Mouse (Mus musculus) MEL (cell line): ENCODE measurements at regions not wholly inside any gene's neighbourhood (a gene's known extent, or its start where the extent isn't known, plus 50 kb on each side); places are given as distances from the start of the nearest gene placed in this dataset.

ENCODE experiments used
- DNase-seq: peaks from one replicate; pipeline ENCODE4 v3.0.0; 2011; ENCODE audit warnings: low read depth, low spot score
- H3K27ac ChIP-seq: 2 replicates; pipeline ENCODE4 v1.5.1; 2012; ENCODE audit warnings: low read depth, mild to moderate bottlenecking, control low read depth, low read length, moderate library complexity; ENCODE audit not compliant: control insufficient read depth
- H3K27me3 ChIP-seq, 2 experiments: fragments of 150-350 bp in 1 of 2; sonication (generic) in 1 of 2; 2 replicates each; pipeline ENCODE4 v1.6.1; 2012; ENCODE audit warnings: low read length in 2 of 2, mild to moderate bottlenecking in 2 of 2, improper control_type of control experiment in 1 of 2, moderate library complexity in 1 of 2; ENCODE audit not compliant: insufficient read depth in 2 of 2, control insufficient read depth in 1 of 2
- H3K36me3 ChIP-seq, 2 experiments: 2 replicates each; pipeline ENCODE4 v1.6.1; 2012 to 2014; ENCODE audit warnings: low read length in 2 of 2, improper control_type of control experiment in 1 of 2, inconsistent platforms in 1 of 2, mild to moderate bottlenecking in 1 of 2; ENCODE audit not compliant: insufficient read depth in 2 of 2, control insufficient read depth in 1 of 2
- H3K4me1 ChIP-seq, 2 experiments: fragments of 150-350 bp in 1 of 2; sonication (generic) in 1 of 2; 2 replicates each; pipeline ENCODE4 v1.6.1; 2012; ENCODE audit warnings: low read length in 2 of 2, improper control_type of control experiment in 1 of 2, mild to moderate bottlenecking in 1 of 2; ENCODE audit not compliant: insufficient read depth in 2 of 2, control insufficient read depth in 1 of 2
- H3K4me3 ChIP-seq, 2 experiments: fragments of 150-350 bp in 1 of 2; sonication (generic) in 1 of 2; 2 replicates each; pipeline ENCODE4 v1.5.1; 2012; ENCODE audit warnings: low read depth in 2 of 2, low read length in 2 of 2, mild to moderate bottlenecking in 2 of 2, moderate library complexity in 2 of 2, control low read depth in 1 of 2, improper control_type of control experiment in 1 of 2; ENCODE audit not compliant: control insufficient read depth in 1 of 2, insufficient read depth in 1 of 2
- H3K79me2 ChIP-seq: 2 replicates; pipeline ENCODE4 v1.6.1; 2012; ENCODE audit warnings: mild to moderate bottlenecking, low read length, moderate library complexity; ENCODE audit not compliant: control insufficient read depth, poor library complexity, insufficient read depth
- H3K9ac ChIP-seq: 2 replicates; pipeline ENCODE4 v1.6.1; 2012; ENCODE audit warnings: low read depth, mild to moderate bottlenecking, control low read depth, low read length, moderate library complexity; ENCODE audit not compliant: control insufficient read depth, poor library complexity, severe bottlenecking
- H3K9me3 ChIP-seq: fragments of 150-350 bp; sonication (generic); replicated peaks from 2 replicates; pipeline ENCODE4 v1.6.1; 2012; ENCODE audit warnings: mild to moderate bottlenecking, low read length, improper control_type of control experiment, moderate library complexity; ENCODE audit not compliant: insufficient read depth
- CHD2 ChIP-seq: IDR thresholded peaks from 2 replicates; pipeline ENCODE4 v1.6.1; 2011; ENCODE audit warnings: low read length, improper control_type of control experiment
- E2F4 ChIP-seq: IDR thresholded peaks from 2 replicates; pipeline ENCODE4 v1.6.1; 2011; ENCODE audit warnings: low read depth, low read length, improper control_type of control experiment, borderline replicate concordance
- EP300 ChIP-seq, 2 experiments: IDR thresholded peaks; 2 replicates each; pipeline ENCODE4 v1.6.1; 2011; ENCODE audit warnings: improper control_type of control experiment in 2 of 2, low read length in 2 of 2, low read depth in 1 of 2, mild to moderate bottlenecking in 1 of 2
- GABPA ChIP-seq: IDR thresholded peaks from 2 replicates; pipeline ENCODE4 v1.6.1; 2012; ENCODE audit warnings: low read depth, mild to moderate bottlenecking, inconsistent platforms, low read length, improper control_type of control experiment, moderate library complexity
- MAX ChIP-seq: IDR thresholded peaks from 2 replicates; pipeline ENCODE4 v1.6.1; 2011; ENCODE audit warnings: low read length, improper control_type of control experiment
- MEF2A ChIP-seq: IDR thresholded peaks from 2 replicates; pipeline ENCODE4 v1.6.1; 2014; ENCODE audit warnings: low read depth, mild to moderate bottlenecking, inconsistent platforms, low read length, improper control_type of control experiment; ENCODE audit not compliant: poor library complexity, insufficient replicate concordance, severe bottlenecking; ENCODE audit errors: extremely low read depth
- MYB ChIP-seq: IDR thresholded peaks from 2 replicates; pipeline ENCODE4 v1.6.1; 2011; ENCODE audit warnings: mild to moderate bottlenecking, low read depth, low read length, improper control_type of control experiment
- POLR2A ChIP-seq, 2 experiments: IDR thresholded peaks; 2 replicates each; pipeline ENCODE4 v1.6.1; 2011 to 2012; ENCODE audit warnings: low read length in 2 of 2, mild to moderate bottlenecking in 2 of 2, control low read depth in 1 of 2, improper control_type of control experiment in 1 of 2, low read depth in 1 of 2, moderate library complexity in 1 of 2; ENCODE audit not compliant: control insufficient read depth in 1 of 2, insufficient read depth in 1 of 2, poor library complexity in 1 of 2
- TAL1 ChIP-seq: IDR thresholded peaks from 2 replicates; pipeline ENCODE4 v1.6.1; 2012; ENCODE audit warnings: mild to moderate bottlenecking, inconsistent platforms, low read length, moderate library complexity, mixed read lengths
- TBP ChIP-seq: IDR thresholded peaks from 2 replicates; pipeline ENCODE4 v1.8.0; 2011; ENCODE audit warnings: low read depth, low read length, improper control_type of control experiment
- TCF12 ChIP-seq: IDR thresholded peaks from 2 replicates; pipeline ENCODE4 v1.6.1; 2014; ENCODE audit warnings: low read depth, mild to moderate bottlenecking, inconsistent platforms, low read length, improper control_type of control experiment, moderate library complexity
- USF2 ChIP-seq, 2 experiments: IDR thresholded peaks; 2 replicates each; pipeline ENCODE4 v1.6.1; 2011 to 2012; ENCODE audit warnings: improper control_type of control experiment in 2 of 2, low read length in 2 of 2, borderline replicate concordance in 1 of 2, inconsistent platforms in 1 of 2, low read depth in 1 of 2, mild to moderate bottlenecking in 1 of 2; ENCODE audit not compliant: insufficient read depth in 1 of 2
- ZC3H11A ChIP-seq: IDR thresholded peaks from 2 replicates; pipeline ENCODE4 v1.6.1; 2012; ENCODE audit warnings: low read depth, mild to moderate bottlenecking, inconsistent platforms, low read length, improper control_type of control experiment
- ZMIZ1 ChIP-seq: IDR thresholded peaks from 2 replicates; pipeline ENCODE4 v1.6.1; 2012; ENCODE audit warnings: low read depth, mild to moderate bottlenecking, inconsistent platforms, low read length, improper control_type of control experiment, moderate library complexity
- ZNF384 ChIP-seq: IDR thresholded peaks from 2 replicates; pipeline ENCODE4 v1.6.1; 2012; ENCODE audit warnings: low read depth, mild to moderate bottlenecking, inconsistent platforms, low read length, improper control_type of control experiment

- no peaks in the 10 kb centered on the region for H3K9me3 ChIP-seq
- DNase-seq = no peak
- peaks cover 0 to 1% of the 10 kb centered on the region in 2 experiments; a peak in 1 of 4 replicates for H3K27me3 ChIP-seq
- H3K79me2 ChIP-seq = no peaks in the 10 kb centered on the region
- no peak overlapping the region for H3K9ac ChIP-seq
- H3K36me3 ChIP-seq = no peaks in the 10 kb centered on the region
- no peak overlapping the region for H3K4me3 ChIP-seq
- H3K4me1 ChIP-seq = no peaks in the 10 kb centered on the region
- no peak overlapping the region for H3K27ac ChIP-seq
- TF ChIP-seq POLR2A (IDR thresholded peaks at IDR 0.05; ENCODE audit: control insufficient read depth in 1 of 2, insufficient read depth in 1 of 2, low read depth in 1 of 2, low read length in 2 of 2, poor library complexity in 1 of 2) (no peak), TBP (no peak), TCF12 (no peak), TAL1 (no peak), ZMIZ1 (no peak), E2F4 (no peak), MEF2A (no peak), USF2 (IDR thresholded peaks at IDR 0.05; ENCODE audit: borderline replicate concordance in 1 of 2, insufficient read depth in 1 of 2, low read depth in 1 of 2, low read length in 2 of 2) (no peak), ZNF384 (no peak), GABPA (no peak), MAX (no peak), EP300 (IDR thresholded peaks at IDR 0.05; ENCODE audit: low read depth in 1 of 2, low read length in 2 of 2) (no peak), MYB (no peak), CHD2 (no peak)
Measured at GRCm38 (mm10) chr16:55435139-55435968, 137.6 kb upstream of the Zpld1 start.

DNA sequence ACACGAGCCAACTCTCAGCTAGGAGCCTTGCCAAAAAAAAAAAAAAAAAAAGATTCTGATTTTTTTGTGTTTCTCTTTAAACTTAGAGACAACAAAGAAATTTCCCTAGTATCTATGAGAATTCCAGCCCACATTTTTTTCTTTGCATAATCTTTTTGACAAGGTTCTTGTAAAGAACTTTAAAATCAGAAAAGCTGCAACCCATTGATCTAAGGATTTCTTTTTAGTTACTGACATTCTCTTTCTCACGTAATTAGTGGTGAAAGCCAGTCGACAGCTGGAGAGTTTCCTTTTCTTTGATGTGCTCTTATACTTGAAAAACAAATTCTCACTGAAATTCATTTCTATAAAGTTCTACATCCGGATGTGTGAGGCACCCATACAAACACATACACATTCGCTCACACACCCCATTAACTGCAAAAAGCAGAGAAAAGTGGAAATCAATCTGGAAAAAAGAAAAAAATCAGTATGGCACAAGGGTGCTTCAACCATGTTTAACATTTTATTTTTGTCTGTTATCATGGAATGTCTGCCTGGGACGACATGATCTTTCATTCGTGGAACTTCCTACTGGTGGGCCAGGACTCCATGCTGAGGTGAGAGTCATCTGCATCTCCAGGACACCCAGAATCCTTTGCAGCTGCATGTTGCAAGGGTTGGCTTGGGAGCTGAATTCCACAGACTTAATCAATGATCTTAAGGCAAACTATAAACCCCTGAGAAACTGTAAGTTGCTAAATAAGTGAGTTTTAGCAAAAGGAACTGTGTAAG is 124.0 kb upstream of the Zpld1 start:
- TF ChIP-seq ZC3H11A = no peak
- H3K36me3 ChIP-seq = no peaks in the 10 kb centered on the region; a peak in 1 of 4 replicates
- H3K79me2 ChIP-seq = no peaks in the 10 kb centered on the region
- no peaks in the 10 kb centered on the region for H3K9me3 ChIP-seq
- no peaks in the 10 kb centered on the region for H3K4me1 ChIP-seq
- no peak overlapping the region for H3K9ac ChIP-seq
- H3K4me3 ChIP-seq = no peak overlapping the region; a peak in 1 of 4 replicates
- no peaks in the 10 kb centered on the region for H3K27me3 ChIP-seq
- no peak for DNase-seq
- no peak overlapping the region for H3K27ac ChIP-seq
